Mouse (Mus musculus): ENCODE data around the gene Dnmbp. TPM values are rescaled to one million over a fixed set of nuclear protein-coding genes. Genes with fewer than 3 reads are reported as not detected.

Gene Dnmbp
- total and polyA plus RNA-seq, 3 experiments: 0.07 to 0.33 TPM; not detected in 1

DNA sequence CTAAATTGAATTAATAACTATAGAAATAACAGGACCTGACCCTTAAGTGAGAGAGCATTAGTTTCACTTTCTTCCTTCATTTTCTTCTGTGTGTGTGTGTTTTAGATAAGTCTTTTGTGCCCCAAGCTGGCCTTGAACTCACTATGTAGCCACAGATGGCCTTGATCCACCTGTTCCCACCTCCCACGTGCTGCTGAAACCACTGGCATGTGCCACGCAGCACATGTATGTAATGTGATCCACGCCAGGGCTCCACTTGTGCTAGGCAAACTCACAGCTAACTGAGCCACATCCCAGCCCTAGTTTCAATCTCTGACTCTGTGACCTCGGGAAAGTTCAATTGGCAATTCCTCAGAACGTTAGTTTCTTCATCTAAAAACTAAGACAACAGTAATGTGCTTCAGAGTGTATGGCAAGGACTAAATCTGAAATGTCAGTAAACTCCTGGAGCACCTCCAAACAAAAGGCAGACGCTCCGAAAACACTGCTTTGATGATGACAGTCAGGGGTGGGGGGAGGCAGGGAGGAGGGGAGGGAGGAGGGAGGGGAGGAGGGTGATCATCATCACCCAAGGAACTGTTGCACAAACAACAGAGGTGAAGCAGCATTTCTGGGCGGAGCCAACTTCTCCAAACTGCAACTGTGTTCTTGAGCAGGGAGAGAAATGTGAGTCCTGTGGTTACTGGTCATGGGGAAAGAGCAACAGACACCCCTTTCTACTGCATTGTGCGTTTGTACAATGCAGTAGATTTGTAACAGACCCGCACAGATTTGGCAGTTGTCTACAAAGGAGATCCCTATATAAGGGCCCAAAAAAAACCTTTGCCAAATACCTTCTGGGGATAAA is 13.6 kb downstream of the Dnmbp start:
- H3K36me3 ChIP-seq (replicated peaks): no peaks in the 10 kb centered on the region
- no peak for ATAC-seq (ENCODE audit: extremely low read depth, insufficient number of reproducible peaks, low FRiP score, poor library complexity, severe bottlenecking)
- H3K27me3 ChIP-seq (ENCODE audit: insufficient read depth, low read length): no peaks in the 10 kb centered on the region
- H3K4me3 ChIP-seq (ENCODE audit: low read depth, low read length): no peak overlapping the region
- H3K9me3 ChIP-seq (replicated peaks): no peaks in the 10 kb centered on the region
- no peak for DNase-seq (ENCODE audit: low spot score)
- 0 out of 2 replicates have a peak, but pooled peaks cover 2% of the 10 kb centered on the region for H3K4me1 ChIP-seq (ENCODE audit: insufficient read depth, low read depth, low read length)
- TF ChIP-seq CTCF (IDR thresholded peaks at IDR 0.05; ENCODE audit: low read depth, low read length): no peak
- no peak for TF ChIP-seq POLR2AphosphoS5 (IDR thresholded peaks at IDR 0.05; ENCODE audit: insufficient replicate concordance, low read depth, low read length)
- TF ChIP-seq TAL1 (conservative IDR thresholded peaks at IDR 0.05; ENCODE audit: low read depth, low read length): no peak
- no peak for TF ChIP-seq GATA1 (IDR thresholded peaks at IDR 0.05; ENCODE audit: borderline replicate concordance, low read length)
- TF ChIP-seq GATA2 (IDR thresholded peaks at IDR 0.05; ENCODE audit: borderline replicate concordance, low read depth, low read length): no peak

DNA sequence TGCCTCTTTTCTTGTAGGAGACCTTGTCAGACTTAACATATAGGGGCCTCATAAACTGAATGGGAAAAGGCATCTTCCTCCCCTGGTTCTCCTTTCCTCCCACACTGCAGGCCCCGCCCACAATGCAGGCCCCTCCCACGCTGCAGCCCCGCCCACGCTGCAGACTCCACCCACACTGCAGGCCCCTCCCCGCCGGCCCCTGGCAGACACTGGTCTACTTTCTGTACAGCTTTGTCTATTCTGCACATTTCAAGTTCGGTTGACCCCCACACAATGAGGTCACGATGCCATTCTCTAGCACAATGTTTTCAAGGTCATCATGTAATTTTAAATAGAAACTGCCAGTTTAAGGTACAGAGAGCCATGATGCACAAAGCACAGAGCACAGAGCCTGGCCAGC is 15.6 kb downstream of the Dnmbp start:
- no peaks in the 10 kb centered on the region for H3K36me3 ChIP-seq (replicated peaks)
- DNase-seq (ENCODE audit: low spot score): no peak
- TF ChIP-seq POLR2AphosphoS5 (IDR thresholded peaks at IDR 0.05; ENCODE audit: insufficient replicate concordance, low read depth, low read length) (no peak), CTCF (IDR thresholded peaks at IDR 0.05; ENCODE audit: low read depth, low read length) (no peak), GATA1 (IDR thresholded peaks at IDR 0.05; ENCODE audit: borderline replicate concordance, low read length) (no peak), TAL1 (conservative IDR thresholded peaks at IDR 0.05; ENCODE audit: low read depth, low read length) (no peak), GATA2 (IDR thresholded peaks at IDR 0.05; ENCODE audit: borderline replicate concordance, low read depth, low read length) (no peak)
- no peaks in the 10 kb centered on the region; the same call in 1 of the 2 replicates for H3K27me3 ChIP-seq (ENCODE audit: insufficient read depth, low read length)
- no peak for ATAC-seq (ENCODE audit: extremely low read depth, insufficient number of reproducible peaks, low FRiP score, poor library complexity, severe bottlenecking)
- H3K4me3 ChIP-seq (ENCODE audit: low read depth, low read length): no peak overlapping the region
- no peaks in the 10 kb centered on the region for H3K9me3 ChIP-seq (replicated peaks)
- 0 out of 2 replicates have a peak, but pooled peaks cover 2% of the 10 kb centered on the region for H3K4me1 ChIP-seq (ENCODE audit: insufficient read depth, low read depth, low read length)

DNA sequence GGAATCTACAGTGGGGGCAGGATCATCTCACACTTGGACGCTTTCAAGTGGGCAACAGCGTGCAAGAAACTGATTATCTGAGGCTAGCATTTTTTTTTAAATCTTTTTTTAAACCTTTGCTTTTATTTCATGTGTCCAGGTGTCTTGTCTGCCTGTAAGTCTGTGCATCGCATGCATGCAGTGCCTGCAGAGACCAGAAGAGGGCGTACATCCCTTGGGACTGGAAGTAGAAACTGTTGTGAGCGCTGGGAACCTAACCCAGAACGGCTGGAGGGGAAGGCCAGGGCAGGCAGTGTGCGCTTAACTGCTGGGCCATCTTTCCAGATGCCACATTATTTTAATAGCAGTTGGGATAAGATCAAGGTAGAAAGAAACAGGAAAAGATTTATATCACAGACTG is 17.0 kb downstream of the Dnmbp start:
- no peak for DNase-seq (ENCODE audit: low spot score)
- Histone ChIP-seq H3K4me1 (ENCODE audit: insufficient read depth, low read depth, low read length) (0 out of 2 replicates have a peak, but pooled peaks cover 2% of the 10 kb centered on the region), H3K4me3 (ENCODE audit: low read depth, low read length) (no peak overlapping the region), H3K9me3 (replicated peaks) (no peaks in the 10 kb centered on the region), H3K36me3 (replicated peaks) (no peaks in the 10 kb centered on the region), H3K27me3 (ENCODE audit: insufficient read depth, low read length) (no peaks in the 10 kb centered on the region; the same call in 1 of the 2 replicates)
- ATAC-seq (ENCODE audit: extremely low read depth, insufficient number of reproducible peaks, low FRiP score, poor library complexity, severe bottlenecking): no peak
- TF ChIP-seq CTCF (IDR thresholded peaks at IDR 0.05; ENCODE audit: low read depth, low read length) (peak; percentile 33; the same call in 1 of the 2 replicates), POLR2AphosphoS5 (IDR thresholded peaks at IDR 0.05; ENCODE audit: insufficient replicate concordance, low read depth, low read length) (no peak)

DNA sequence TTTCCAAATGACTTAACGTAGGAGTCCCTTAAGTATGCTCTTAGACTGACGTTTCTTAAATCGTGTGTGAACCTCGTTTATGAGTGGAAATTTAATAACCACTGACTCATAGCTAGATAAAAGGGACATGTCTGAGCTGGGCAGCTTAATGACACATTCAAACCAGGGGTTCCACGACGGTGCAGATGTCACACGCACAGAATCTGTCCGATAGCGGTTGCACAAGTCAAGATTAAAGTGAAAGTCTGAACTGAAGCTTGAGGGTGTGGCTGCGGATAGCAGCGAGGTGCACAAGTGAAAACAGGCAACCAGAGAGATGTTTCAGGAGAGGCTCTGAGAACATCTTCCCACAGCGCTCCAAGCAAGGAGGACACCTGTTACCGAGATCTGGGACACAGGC is 18.6 kb downstream of the Dnmbp start:
- 0 out of 2 replicates have a peak, but pooled peaks cover 2% of the 10 kb centered on the region for H3K4me1 ChIP-seq (ENCODE audit: insufficient read depth, low read depth, low read length)
- DNase-seq (ENCODE audit: low spot score): no peak
- TF ChIP-seq TAL1 (conservative IDR thresholded peaks at IDR 0.05; ENCODE audit: low read depth, low read length) (no peak), GATA1 (IDR thresholded peaks at IDR 0.05; ENCODE audit: borderline replicate concordance, low read length) (no peak), GATA2 (IDR thresholded peaks at IDR 0.05; ENCODE audit: borderline replicate concordance, low read depth, low read length) (no peak), CTCF (IDR thresholded peaks at IDR 0.05; ENCODE audit: low read depth, low read length) (no peak), POLR2AphosphoS5 (IDR thresholded peaks at IDR 0.05; ENCODE audit: insufficient replicate concordance, low read depth, low read length) (no peak)
- H3K36me3 ChIP-seq (replicated peaks): no peaks in the 10 kb centered on the region
- no peak for ATAC-seq (ENCODE audit: extremely low read depth, insufficient number of reproducible peaks, low FRiP score, poor library complexity, severe bottlenecking)
- no peaks in the 10 kb centered on the region; the same call in none of the 2 replicates for H3K27me3 ChIP-seq (ENCODE audit: insufficient read depth, low read length)
- H3K9me3 ChIP-seq (replicated peaks): no peaks in the 10 kb centered on the region
- H3K4me3 ChIP-seq (ENCODE audit: low read depth, low read length): no peak overlapping the region

DNA sequence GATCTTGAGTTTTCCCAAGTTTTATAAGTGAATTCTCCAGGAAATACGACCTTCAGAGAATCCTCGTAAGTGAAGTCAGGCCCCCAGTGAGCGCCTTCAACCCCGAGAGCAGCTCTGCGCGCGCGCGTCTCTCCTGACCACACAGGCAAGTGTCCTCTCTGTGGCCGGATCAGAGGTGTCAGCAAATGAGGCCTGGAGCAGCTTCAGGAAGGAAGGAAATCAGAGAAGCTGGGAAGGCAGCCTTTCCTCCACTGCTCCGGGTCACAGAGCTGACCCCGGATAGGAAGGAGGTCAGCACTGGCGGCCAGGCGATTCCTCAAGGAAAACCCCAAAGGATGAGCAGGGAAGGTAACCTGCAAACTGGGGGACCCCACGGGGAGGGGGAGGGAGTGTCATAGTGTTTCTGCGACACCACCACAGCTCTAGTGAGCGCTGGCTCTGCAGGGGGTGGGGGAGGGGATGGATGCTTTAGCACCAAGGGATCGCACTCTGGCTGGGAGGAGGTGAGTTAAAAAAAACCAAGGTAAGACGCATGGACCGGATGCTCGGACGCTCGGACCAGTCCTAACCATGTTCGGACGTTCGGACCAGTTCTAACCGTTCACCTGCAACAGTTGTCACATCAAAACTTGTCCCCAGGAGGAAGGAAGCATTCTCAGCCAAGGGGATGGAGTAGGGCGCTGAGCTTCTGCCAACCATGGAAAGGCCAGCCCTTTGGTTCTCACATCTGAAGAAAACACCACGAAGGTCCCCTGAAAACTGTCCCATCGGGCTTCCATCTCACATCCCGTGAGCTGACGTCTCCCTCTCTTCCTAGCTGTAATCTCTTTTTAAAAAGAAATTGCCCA is 19.3 kb downstream of the Dnmbp start:
- TF ChIP-seq POLR2AphosphoS5 (IDR thresholded peaks at IDR 0.05; ENCODE audit: insufficient replicate concordance, low read depth, low read length) (no peak), TAL1 (conservative IDR thresholded peaks at IDR 0.05; ENCODE audit: low read depth, low read length) (no peak), GATA1 (IDR thresholded peaks at IDR 0.05; ENCODE audit: borderline replicate concordance, low read length) (no peak), GATA2 (IDR thresholded peaks at IDR 0.05; ENCODE audit: borderline replicate concordance, low read depth, low read length) (no peak), CTCF (IDR thresholded peaks at IDR 0.05; ENCODE audit: low read depth, low read length) (no peak)
- Histone ChIP-seq H3K36me3 (replicated peaks) (no peaks in the 10 kb centered on the region), H3K9me3 (replicated peaks) (no peaks in the 10 kb centered on the region), H3K4me1 (ENCODE audit: insufficient read depth, low read depth, low read length) (no peaks in the 10 kb centered on the region), H3K4me3 (ENCODE audit: low read depth, low read length) (no peak overlapping the region), H3K27me3 (ENCODE audit: insufficient read depth, low read length) (no peaks in the 10 kb centered on the region; the same call in none of the 2 replicates)
- ATAC-seq (ENCODE audit: extremely low read depth, insufficient number of reproducible peaks, low FRiP score, poor library complexity, severe bottlenecking) (no peak), DNase-seq (ENCODE audit: low spot score) (no peak)

DNA sequence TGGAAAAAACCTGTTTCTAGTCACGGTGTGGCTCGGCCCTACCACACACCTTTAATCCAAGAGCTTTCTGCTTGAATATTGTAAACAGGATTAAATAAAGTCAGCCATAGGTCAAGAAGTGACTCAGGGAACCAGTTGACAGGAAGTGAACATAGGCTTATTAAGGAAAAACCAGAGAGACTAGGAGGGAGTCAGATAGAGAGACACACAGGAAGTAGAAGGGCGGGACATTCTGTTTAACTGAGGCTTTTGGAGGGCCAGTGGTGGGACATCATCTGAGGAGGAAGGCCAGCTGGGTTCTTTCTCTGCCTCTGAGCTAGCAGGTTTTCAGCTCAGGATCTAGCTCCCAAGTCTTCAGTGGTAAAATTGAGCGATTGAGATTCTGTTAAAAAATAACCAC is 20.1 kb downstream of the Dnmbp start:
- TF ChIP-seq GATA1 (IDR thresholded peaks at IDR 0.05; ENCODE audit: borderline replicate concordance, low read length) (no peak), CTCF (IDR thresholded peaks at IDR 0.05; ENCODE audit: low read depth, low read length) (no peak)
- DNase-seq (ENCODE audit: low spot score) (no peak), ATAC-seq (ENCODE audit: extremely low read depth, insufficient number of reproducible peaks, low FRiP score, poor library complexity, severe bottlenecking) (no peak)
- Histone ChIP-seq H3K4me3 (ENCODE audit: low read depth, low read length) (no peak overlapping the region), H3K36me3 (replicated peaks) (no peaks in the 10 kb centered on the region), H3K27me3 (ENCODE audit: insufficient read depth, low read length) (no peaks in the 10 kb centered on the region; the same call in none of the 2 replicates), H3K4me1 (ENCODE audit: insufficient read depth, low read depth, low read length) (no peaks in the 10 kb centered on the region), H3K9me3 (replicated peaks) (no peaks in the 10 kb centered on the region)

Data from G1E (cell line).